Comparison of ENCODE assay signal across 8 mouse cellular contexts in genomic region chr5:132543118-132544071, GRCm38 (mm10). TPM values are rescaled to one million over a fixed set of nuclear protein-coding genes. Genes with fewer than 3 reads are reported as not detected.
A peak's percentile ranks its signal among the peaks of the same experiment; 100 is the strongest.
DNase-seq lines count a peak whose midpoint lies in the region; ATAC-seq lines count a peak whose summit lies in the region.

Gene Auts2, minus strand, starts transcription at chr5:132543344.

- ATAC-seq in hindbrain, embryonic 14.5 days (ENCODE audit: low FRiP score) = peak; percentile 88

- peak within 1 kb of the TSS; percentile 91 for H3K27ac ChIP-seq in hindbrain, embryonic 14.5 days

- H3K9ac ChIP-seq in hindbrain, embryonic 14.5 days = peak within 1 kb of the TSS; percentile 97

- under 1% methylated on average over 41 of the region's 105 CpGs for WGBS in hindbrain, embryonic 14.5 days

- peak within 1 kb of the TSS; percentile 92 for H3K4me3 ChIP-seq in hindbrain, embryonic 14.5 days (replicated peaks; ENCODE audit: low read length)

- H3K27me3 ChIP-seq in hindbrain, embryonic 14.5 days (ENCODE audit: control insufficient read depth, insufficient read depth, low read length) = no peaks in the 10 kb centered on the region

- H3K4me1 ChIP-seq in hindbrain, embryonic 14.5 days (replicated peaks; ENCODE audit: control insufficient read depth, insufficient read depth, low read length) = peaks cover 23% of the 10 kb centered on the region

- H3K9me3 ChIP-seq in hindbrain, embryonic 14.5 days (ENCODE audit: control insufficient read depth, low read length) = no peaks in the 10 kb centered on the region

- peak; percentile 96 for DNase-seq in ZHBTc4 (ENCODE audit: low read depth, low spot score)
- DNase-seq in cerebellum, postnatal 25 days = peak; percentile 91 to 95
- DNase-seq in gastrocnemius, adult 18-20 months (ENCODE audit: low spot score) = peak; percentile 78
- DNase-seq in hindbrain, embryonic 14.5 days (ENCODE audit: low spot score) = peak; percentile 93
- peak; percentile 76 to 89 for DNase-seq in left cerebral cortex, adult 18-20 months (ENCODE audit: low spot score in 2 of 2)
- peak; percentile 82 for DNase-seq in lung, postnatal 25 days (ENCODE audit: low spot score)
- DNase-seq in right cerebral cortex, adult 18-20 months = peak; percentile 89
- DNase-seq in urinary bladder, postnatal 14 days (ENCODE audit: low spot score) = peak; percentile 89

- H3K36me3 ChIP-seq in hindbrain, embryonic 14.5 days (replicated peaks; ENCODE audit: control insufficient read depth, insufficient read depth) = no peaks in the 10 kb centered on the region

- peak within 1 kb of the TSS; percentile 85 for H3K4me2 ChIP-seq in hindbrain, embryonic 14.5 days (replicated peaks)

RNA-seq across cellular contexts. Expression of gene Auts2, which starts in this region (rescaled TPM):
- total RNA-seq in gastrocnemius, adult 18-20 months (2021) = 10 to 100 TPM; 20.4 TPM
- polyA plus RNA-seq in hindbrain, embryonic 14.5 days (2014; fragmentation: Nextera tagmentation; extraction: Ambion mirVana) = 53.3 and 61.8 TPM in 2 replicates
- 100 to 1,000 TPM; 101 to 109 TPM for total RNA-seq in left cerebral cortex, adult 18-20 months (2021)

Comparison
In these comparisons a context has a peak if more than half of its experiments do, and no peak if none do; other contexts are left out.
1. Peak in every context shown above with its lines: DNase-seq, ATAC-seq, H3K4me3 ChIP-seq and H3K27ac ChIP-seq.
2. RNA of gene Auts2 (total RNA-seq): 101 to 109 TPM in left cerebral cortex, adult 18-20 months; 20.4 TPM in gastrocnemius, adult 18-20 months; every median in the first group is over 4 times any median in the second.